Mouse (Mus musculus) liver, embryonic 16.5 days (tissue): Measurements from ENCODE around the gene Hist2h2aa2. TPM values are rescaled to one million over a fixed set of nuclear protein-coding genes. Genes with fewer than 3 reads are reported as not detected.
"Not testable (repeated sequence)": the region's sequence is repeated elsewhere in the genome, so short reads cannot be mapped to it uniquely, and the experiment has no call there.

Source experiments
- ATAC-seq: fragments of 200-750 bp; cut with Nextera tagmentation; 2 replicates; pipeline ENCODE4 v1.8.0; 2017; ENCODE audit warnings: low read depth, mild to moderate bottlenecking, moderate number of reproducible peaks, moderate library complexity
- H3K27ac ChIP-seq: fragments of 300-500 bp; sonication (generic); 2 replicates; pipeline ENCODE4 v1.5.1; 2014; ENCODE audit warnings: mild to moderate bottlenecking, low read length
- H3K27me3 ChIP-seq: fragments of 300-500 bp; sonication (generic); 2 replicates; pipeline ENCODE4 v1.6.1; 2014; ENCODE audit warnings: low read depth, low read length, mixed read lengths; ENCODE audit not compliant: control insufficient read depth, insufficient read depth
- H3K36me3 ChIP-seq: fragments of 300-500 bp; sonication (generic); 2 replicates; pipeline ENCODE4 v1.6.1; 2014; ENCODE audit warnings: mild to moderate bottlenecking; ENCODE audit not compliant: control insufficient read depth, insufficient read depth
- H3K4me1 ChIP-seq: fragments of 300-500 bp; sonication (generic); 2 replicates; pipeline ENCODE4 v1.6.1; 2014; ENCODE audit warnings: low read depth, low read length, mixed read lengths; ENCODE audit not compliant: control insufficient read depth
- H3K4me2 ChIP-seq: fragments of 300-500 bp; sonication (generic); 2 replicates; pipeline ENCODE4 v1.6.1; 2014; ENCODE audit warnings: low read depth, low read length, mixed read lengths
- H3K4me3 ChIP-seq: fragments of 300-500 bp; sonication (generic); 2 replicates; pipeline ENCODE4 v1.5.1; 2014; ENCODE audit warnings: low read depth, mild to moderate bottlenecking, low read length
- H3K9ac ChIP-seq: fragments of 300-500 bp; sonication (generic); 2 replicates; pipeline ENCODE4 v1.6.1; 2014; ENCODE audit warnings: low read depth, low read length
- H3K9me3 ChIP-seq: fragments of 300-500 bp; sonication (generic); replicated peaks from 2 replicates; pipeline ENCODE4 v1.6.1; 2016; ENCODE audit warnings: low read length; ENCODE audit not compliant: control insufficient read depth
- WGBS: fragments of 180-500 bp; shearing (Covaris S2); extraction: QIAGEN DNeasy Blood & Tissue Kit; methylation state at CpG from one replicate; pipeline ENCODE4 v1.1.7; 2014; ENCODE audit not compliant: insufficient replicate concordance; 5-methylcytosine and 5-hydroxymethylcytosine counted together
- polyA plus RNA-seq: library from polyadenylated mRNA; unstranded; fragments of >200 nt; fragmentation: Nextera tagmentation; extraction: Ambion mirVana; gene quantifications from 2 replicates; pipeline ENCODE4 v1.2.1, GENCODE M21; 2015

The Hist2h2aa2 gene
- polyA plus RNA-seq, 1 experiment from 2014 or later = 77.1 TPM

DNA sequence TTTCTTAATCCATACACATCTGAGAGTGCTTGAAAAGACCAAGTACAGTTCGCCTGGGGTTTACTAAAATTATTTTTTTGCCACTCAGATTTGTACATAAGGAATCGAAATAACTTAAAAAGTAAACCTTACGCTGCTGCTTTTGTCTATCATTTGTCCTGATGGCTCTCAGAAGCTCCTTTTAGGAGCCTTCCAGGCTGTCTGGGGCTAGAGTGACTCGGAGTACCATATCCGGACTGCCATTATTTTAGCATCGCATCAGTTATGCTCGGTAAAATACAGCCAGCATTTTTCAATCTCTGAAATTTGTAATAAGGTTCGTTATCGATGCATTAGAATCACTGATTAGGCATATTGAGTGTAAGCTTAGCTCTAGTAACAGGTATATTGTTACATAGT lies 722 bp upstream of the Hist2h2aa2 start:
- H3K4me1 ChIP-seq = peaks cover 42% of the 10 kb centered on the region
- peak overlapping the region; percentile 63 for H3K9ac ChIP-seq
- H3K27me3 ChIP-seq = no peaks in the 10 kb centered on the region
- 76% methylated on average over 9 of the region's 9 CpGs for WGBS
- H3K9me3 ChIP-seq = no peaks in the 10 kb centered on the region
- H3K27ac ChIP-seq = peak overlapping the region; percentile 91
- ATAC-seq = no peak
- H3K4me2 ChIP-seq = peak overlapping the region; percentile 63
- H3K36me3 ChIP-seq = no peaks in the 10 kb centered on the region
- peak overlapping the region; percentile 36 for H3K4me3 ChIP-seq

DNA sequence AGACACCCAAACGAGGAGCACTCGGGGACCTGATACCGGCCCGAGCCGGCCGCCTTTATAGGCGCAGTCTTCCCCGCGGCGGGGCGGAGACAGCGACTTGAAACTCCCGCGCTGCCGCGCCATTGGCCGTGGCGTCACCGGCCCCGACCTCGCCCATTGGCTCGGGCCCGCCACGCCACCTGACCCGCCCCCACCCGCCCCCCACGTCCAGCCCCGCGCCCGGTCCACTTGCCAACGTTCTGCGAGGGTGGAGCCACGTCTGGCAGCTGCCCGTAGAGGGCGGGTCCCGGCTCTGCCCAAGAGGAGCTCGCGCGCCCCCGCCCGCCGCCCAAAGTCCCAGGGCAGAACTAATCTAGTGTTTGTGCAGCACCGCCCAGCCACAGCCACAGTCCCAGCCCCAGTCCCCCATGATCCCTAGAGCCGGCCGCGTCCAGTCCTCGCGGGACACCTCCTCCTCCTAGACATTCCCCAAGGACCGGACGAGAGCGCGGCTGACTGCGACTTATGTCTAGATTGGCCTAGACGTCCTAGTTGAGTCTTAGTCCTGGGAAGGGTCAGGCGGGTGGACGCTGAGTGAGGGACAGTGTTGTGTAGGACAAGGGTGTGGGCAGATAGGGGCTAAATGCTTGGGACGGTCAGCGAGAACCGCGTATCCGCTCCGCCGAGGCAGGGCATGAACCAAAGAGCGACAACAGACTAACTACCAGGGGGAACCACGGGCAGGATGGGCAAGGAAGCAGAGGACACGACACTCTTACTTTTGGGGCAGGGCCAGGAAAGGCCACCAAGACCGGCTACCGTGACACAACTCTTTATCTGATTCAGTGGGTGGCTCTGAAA lies 902 bp downstream of the Hist2h2aa2 start, which contains the start of gene Hist2h3c2:
Gene Hist2h3c2, minus strand, starts transcription at position 174 of the 840 bp plus-strand sequence.
- H3K4me3 ChIP-seq = peak within 1 kb of the TSS; percentile 69
- peak within 1 kb of the TSS; percentile 92 for H3K27ac ChIP-seq
- peak; percentile 77 for ATAC-seq
- H3K4me2 ChIP-seq = peak within 1 kb of the TSS; percentile 74
- H3K9ac ChIP-seq = peak within 1 kb of the TSS; percentile 84
- not testable (repeated sequence) for H3K9me3 ChIP-seq, H3K36me3 ChIP-seq, H3K27me3 ChIP-seq
- peaks cover 40% of the 10 kb centered on the region for H3K4me1 ChIP-seq
- 0% methylated on average over 10 of the region's 68 CpGs for WGBS

DNA sequence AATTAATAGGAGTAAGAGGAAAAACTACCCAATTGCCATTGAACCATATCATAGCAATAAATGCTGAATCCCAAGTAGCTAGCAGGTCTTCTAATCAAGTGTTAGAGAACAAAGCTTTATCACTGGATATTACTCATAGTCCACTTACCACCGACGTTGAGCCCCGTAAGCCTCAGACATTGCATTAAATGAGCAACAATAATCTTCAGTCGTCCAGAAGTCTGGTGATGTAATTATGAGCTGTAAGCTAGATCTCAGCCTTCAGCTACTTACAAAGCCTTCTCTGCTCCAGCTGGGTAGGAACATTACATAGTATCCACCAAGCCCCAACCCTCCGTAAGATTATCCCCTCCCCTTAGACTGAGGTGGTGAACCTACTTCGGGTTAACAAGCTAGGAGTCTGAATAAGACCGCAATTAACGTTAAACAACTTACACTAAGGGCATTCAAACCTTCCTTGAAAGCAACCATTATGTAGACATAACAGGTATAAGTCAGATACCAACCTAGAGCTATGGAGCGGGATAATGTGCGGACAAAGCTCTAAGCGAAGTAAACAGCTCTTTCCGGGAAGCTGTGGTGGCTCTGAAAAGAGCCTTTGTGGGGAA lies 2.1 kb downstream of the Hist2h2aa2 start:
- under 1% methylated on average over 12 of the region's 12 CpGs for WGBS
- ATAC-seq = no peak

DNA sequence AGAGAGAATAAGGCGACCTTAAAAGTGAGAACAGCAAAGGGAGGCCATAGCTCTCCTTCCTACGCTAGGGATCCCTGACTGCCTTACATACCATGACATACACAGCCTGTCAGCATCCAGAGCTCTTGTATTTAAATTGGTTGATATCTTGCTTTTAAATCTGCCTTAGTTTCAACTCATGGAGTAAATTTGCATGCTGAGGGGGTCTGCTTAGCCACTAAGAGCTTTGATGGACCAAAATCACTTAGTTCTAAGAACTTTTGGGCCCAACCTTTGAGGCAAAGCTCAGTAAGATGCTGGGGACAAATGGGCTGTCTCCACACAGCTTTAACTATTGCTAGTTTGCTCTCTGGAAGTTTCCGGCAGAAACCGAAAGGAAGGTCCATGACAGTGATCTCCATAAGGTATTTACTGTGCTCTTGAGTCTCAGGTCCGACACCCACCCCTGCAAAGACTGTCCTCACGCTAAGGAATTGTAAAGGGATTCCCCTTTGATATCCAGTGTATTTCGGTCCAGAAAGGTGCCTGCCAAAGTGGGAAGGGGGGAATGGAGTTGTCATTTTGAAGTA lies 2.7 kb downstream of the Hist2h2aa2 start:
- H3K9ac ChIP-seq = peak overlapping the region; percentile 84
- no peaks in the 10 kb centered on the region for H3K27me3 ChIP-seq
- peak overlapping the region; percentile 69 for H3K4me3 ChIP-seq
- H3K4me1 ChIP-seq = peaks cover 27% of the 10 kb centered on the region
- ATAC-seq = no peak
- WGBS = 20% methylated on average over 7 of the region's 7 CpGs
- H3K36me3 ChIP-seq = no peaks in the 10 kb centered on the region
- H3K27ac ChIP-seq = peak overlapping the region; percentile 92
- H3K4me2 ChIP-seq = peak overlapping the region; percentile 74
- no peaks in the 10 kb centered on the region for H3K9me3 ChIP-seq

More for the DNA sequence above, 2.1 kb downstream of the Hist2h2aa2 start:
- H3K4me1 ChIP-seq = peaks cover 29% of the 10 kb centered on the region
- peak overlapping the region; percentile 69 for H3K4me3 ChIP-seq
- peak overlapping the region; percentile 92 for H3K27ac ChIP-seq
- no peaks in the 10 kb centered on the region for H3K27me3 ChIP-seq
- H3K4me2 ChIP-seq = peak overlapping the region; percentile 74
- H3K9ac ChIP-seq = peak overlapping the region; percentile 84
- no peaks in the 10 kb centered on the region for H3K36me3 ChIP-seq
- H3K9me3 ChIP-seq = no peaks in the 10 kb centered on the region

DNA sequence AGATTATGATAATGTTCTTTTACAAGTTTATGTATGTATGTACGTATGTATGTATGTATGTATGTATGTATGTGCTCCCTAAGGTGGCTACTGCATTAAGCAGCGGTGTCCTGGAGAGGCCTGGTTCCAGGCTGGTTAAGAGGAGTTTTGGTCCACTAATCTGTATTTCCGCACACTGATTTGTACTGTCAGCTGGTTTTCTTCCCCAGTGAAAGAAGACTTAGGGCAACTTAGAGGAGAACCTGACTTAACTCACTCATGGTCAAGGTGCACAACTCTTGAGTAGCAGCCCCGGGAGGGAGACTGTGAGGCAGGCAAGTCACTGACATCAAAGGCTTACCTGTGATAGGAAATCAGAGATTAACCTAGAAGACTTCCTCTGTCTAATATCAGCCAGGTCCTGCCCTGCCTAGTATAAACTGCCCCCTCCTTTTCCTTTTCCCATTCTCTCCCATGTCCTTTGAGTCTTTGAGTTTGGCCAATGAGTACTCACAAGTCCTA lies 3.2 kb downstream of the Hist2h2aa2 start:
- Histone ChIP-seq H3K4me2 (peak overlapping the region; percentile 74), H3K9me3 (no peaks in the 10 kb centered on the region), H3K4me1 (peaks cover 25% of the 10 kb centered on the region), H3K4me3 (peak overlapping the region; percentile 69), H3K27me3 (no peaks in the 10 kb centered on the region), H3K27ac (peak overlapping the region; percentile 92), H3K9ac (peak overlapping the region; percentile 84), H3K36me3 (no peaks in the 10 kb centered on the region)
- no peak for ATAC-seq
- 73% methylated on average over 4 of the region's 4 CpGs for WGBS

DNA sequence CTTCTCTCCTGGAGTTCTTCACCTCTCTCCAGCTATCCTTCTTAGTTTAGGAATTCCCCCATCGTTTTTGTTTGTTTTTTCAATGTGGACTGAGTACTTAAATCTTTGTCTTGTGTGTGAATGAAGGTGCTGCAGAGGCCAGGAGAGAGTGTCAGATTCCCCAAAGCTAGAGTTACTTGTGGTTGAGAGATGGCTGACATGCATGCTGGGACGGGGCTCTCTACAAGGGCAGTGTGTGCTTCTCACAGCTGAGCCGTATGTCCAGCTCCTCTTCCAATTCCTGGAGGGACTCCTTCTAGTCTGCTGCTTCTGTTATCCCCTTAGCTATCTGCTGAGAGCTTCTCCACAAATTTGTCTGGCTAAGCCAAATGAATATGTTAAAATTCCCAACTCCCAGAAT lies 4.2 kb downstream of the Hist2h2aa2 start:
- H3K4me3 ChIP-seq = peak overlapping the region; percentile 69
- peak overlapping the region; percentile 1; the same call in 1 of the 2 replicates for H3K9ac ChIP-seq
- H3K4me2 ChIP-seq = peak overlapping the region; percentile 74; the same call in 1 of the 2 replicates
- peaks cover 16% of the 10 kb centered on the region for H3K4me1 ChIP-seq
- WGBS = 63% methylated on average over 3 of the region's 3 CpGs
- peak overlapping the region; percentile 29; the same call in 1 of the 2 replicates for H3K27ac ChIP-seq
- ATAC-seq = no peak
- H3K9me3 ChIP-seq = no peaks in the 10 kb centered on the region
- no peaks in the 10 kb centered on the region for H3K27me3 ChIP-seq
- H3K36me3 ChIP-seq = no peaks in the 10 kb centered on the region

DNA sequence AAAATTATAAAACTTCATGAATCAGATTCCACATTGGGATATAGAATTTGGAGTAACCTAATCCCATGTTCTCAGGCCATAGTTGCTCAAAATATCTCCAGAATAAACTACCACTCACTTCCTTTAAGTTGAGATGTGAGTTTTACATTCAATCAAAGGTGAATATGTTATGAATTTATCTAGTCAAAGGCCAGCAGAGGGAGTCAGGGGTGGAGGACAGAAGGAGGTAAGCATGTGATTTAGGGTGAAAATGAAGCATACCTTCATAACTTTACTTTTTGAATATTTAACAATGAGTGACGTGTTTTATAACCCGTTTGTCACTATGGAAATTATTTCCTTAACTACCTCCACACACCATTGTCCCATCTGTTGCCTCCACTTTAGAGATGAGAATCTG lies 5.2 kb downstream of the Hist2h2aa2 start:
- no peak overlapping the region for H3K9ac ChIP-seq
- H3K27me3 ChIP-seq = no peaks in the 10 kb centered on the region
- no peak for ATAC-seq
- H3K27ac ChIP-seq = no peak overlapping the region; the same call in 1 of the 2 replicates
- no peaks in the 10 kb centered on the region for H3K36me3 ChIP-seq
- 66% methylated on average over 2 of the region's 2 CpGs for WGBS
- no peaks in the 10 kb centered on the region for H3K9me3 ChIP-seq
- H3K4me2 ChIP-seq = no peak overlapping the region
- H3K4me3 ChIP-seq = no peak overlapping the region
- H3K4me1 ChIP-seq = peaks cover 14% of the 10 kb centered on the region

DNA sequence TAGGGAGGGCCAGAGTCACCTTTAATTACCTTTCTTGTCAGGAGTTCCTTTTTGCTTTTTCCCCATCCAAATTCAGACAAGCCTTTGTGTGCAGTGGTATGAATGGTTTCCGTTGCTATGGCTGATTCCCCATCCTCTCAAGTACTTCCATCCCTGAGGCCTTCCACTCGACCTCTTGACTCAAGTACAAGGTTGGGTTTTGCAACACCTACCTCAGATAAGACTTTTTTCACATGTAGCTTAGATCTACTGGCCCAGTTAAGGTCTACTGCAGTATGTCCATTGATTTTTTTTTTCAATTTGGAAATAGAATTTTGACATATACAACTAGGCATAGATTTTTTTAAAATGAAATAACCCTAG lies 8.3 kb downstream of the Hist2h2aa2 start:
- ATAC-seq = no peak
- Histone ChIP-seq H3K4me1 (peaks cover 10% of the 10 kb centered on the region), H3K27ac (no peak overlapping the region), H3K27me3 (no peaks in the 10 kb centered on the region), H3K9ac (no peak overlapping the region), H3K9me3 (no peaks in the 10 kb centered on the region), H3K36me3 (no peaks in the 10 kb centered on the region), H3K4me2 (no peak overlapping the region), H3K4me3 (no peak overlapping the region)
- WGBS = 56% methylated on average over 2 of the region's 2 CpGs
